Mouse (Mus musculus): Measurements from ENCODE around the gene Sv2b. TPM values are rescaled to one million over a fixed set of nuclear protein-coding genes. Genes with fewer than 3 reads are reported as not detected.

Gene Sv2b
- total RNA-seq, 2 experiments from 2014 or later = 80.7 to 87.9 TPM

- peak; percentile 51 for DNase-seq
- intact Hi-C loops (cut with DNase I) = no loop called here
These were observed 13.7 kb downstream of the Sv2b start for GRCm38 (mm10) chr7:75295228-75295865.

GRCm38 (mm10) chr7:75292246-75292645, 16.8 kb downstream of the Sv2b start:
- intact Hi-C loops (cut with DNase I) = no loop called here
- peak; percentile 49 for DNase-seq

GRCm38 (mm10) chr7:75290554-75290953, 18.5 kb downstream of the Sv2b start:
- intact Hi-C loops (cut with DNase I) = no loop called here
- DNase-seq = peak; percentile 51

DNA sequence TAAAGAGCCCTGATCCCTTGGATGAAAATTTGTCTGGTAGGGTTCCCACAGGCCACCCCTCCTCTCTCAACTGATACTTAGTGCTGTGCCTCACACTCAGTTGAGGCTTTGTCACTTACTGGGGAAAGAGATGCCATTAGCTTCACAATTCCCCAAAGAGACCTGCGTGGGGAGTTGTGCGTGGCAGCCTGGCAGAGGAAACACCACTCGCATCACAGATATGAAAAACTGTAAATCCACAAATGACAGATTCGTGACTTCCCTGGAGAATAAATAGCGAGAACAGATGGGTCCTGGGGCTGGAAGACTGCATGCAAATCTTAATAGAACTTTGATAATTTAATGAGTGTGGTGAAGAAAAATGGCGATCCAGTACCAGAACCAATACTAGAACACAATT, 21.8 kb downstream of the Sv2b start:
- intact Hi-C loops (cut with DNase I) = no loop called here
- DNase-seq = no peak

DNA sequence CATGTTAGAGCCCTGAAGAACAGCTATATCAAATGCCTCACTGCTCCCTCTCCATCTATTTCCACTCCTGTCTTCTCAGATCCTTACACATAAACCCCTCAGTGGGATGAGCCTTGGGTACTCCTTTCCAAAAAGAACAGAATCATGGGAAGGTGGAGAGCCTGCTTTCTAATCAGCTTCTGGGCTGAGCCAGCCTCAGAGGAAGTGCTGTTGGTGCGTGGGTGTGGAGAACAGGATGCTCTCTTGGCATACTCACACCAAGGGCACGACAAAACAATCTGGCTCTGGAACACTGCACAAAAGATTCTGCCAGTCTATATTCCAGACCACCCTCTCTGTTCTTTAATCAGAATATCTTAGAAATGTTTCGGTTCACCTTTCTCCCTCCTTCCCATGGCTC, 26.1 kb downstream of the Sv2b start:
- intact Hi-C loops (cut with DNase I) = no loop called here
- no peak for DNase-seq

DNA sequence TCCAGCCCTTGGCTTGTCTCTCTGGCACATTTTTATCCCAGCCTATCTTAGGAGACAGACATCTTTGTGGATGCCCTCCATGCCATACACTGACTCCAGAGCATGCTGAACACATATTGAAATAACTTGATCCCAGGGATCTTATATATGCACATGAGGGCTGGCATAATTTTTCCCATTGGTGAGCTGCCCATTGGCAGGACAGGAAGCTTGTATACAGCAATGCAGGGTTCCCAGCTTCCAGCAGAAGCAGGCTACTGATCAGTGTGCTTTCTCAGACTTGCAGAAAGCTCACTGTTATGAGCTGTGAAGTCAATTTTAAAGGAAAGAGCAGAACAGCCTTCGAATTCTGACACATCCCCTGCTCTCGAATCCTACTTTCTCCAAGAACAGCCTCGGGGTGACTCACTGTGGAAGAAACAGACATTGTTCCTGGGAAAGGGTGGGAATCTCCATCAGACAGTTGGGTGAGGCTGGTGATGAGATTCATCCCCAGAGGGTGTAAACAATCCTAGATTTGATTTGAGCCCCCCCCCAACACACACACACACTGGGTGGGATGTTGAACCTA, 26.9 kb downstream of the Sv2b start:
- intact Hi-C loops (cut with DNase I) = no loop called here
- no peak for DNase-seq

DNA sequence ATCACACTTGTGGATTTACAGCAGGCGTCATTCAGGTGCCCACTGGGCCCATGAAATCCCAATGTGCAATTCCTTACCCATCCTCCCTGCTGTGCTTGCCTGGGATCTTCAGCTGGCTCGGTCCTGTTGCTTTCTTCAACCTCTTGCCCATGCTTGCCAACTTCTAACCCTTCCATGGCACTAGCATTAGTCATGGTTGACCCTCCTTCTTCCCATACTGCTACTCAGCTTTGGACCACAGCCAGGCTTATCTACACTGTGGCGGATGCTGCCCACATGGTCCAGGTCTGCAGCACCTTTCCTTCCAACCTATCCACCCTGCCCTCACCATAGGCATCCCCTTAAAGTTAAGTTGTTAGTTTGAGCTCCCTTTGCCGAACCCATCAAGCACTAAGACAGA, 28.0 kb downstream of the Sv2b start:
- intact Hi-C loops (cut with DNase I) = no loop called here

DNA sequence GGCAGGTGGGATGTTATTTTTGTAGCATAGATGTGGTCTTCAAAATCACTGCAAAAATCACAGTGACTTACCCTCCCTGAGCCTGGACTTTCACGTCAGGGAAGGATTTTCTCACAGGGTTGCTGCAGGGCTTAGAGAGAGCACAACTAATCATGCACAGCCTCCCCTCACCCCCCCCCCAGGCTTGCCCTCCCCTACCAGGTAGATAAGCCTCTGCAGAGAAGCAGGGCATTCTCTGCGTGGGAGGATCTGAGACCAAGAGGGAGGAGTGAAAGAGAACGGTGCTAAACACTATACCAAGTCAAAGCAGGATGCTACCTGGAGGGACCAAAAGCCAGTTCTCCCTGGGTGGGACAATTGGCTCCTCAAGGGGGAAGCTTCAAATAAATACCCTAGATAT, 31.2 kb downstream of the Sv2b start:
- intact Hi-C loops (cut with DNase I) = no loop called here

More for the DNA sequence above, 28.0 kb downstream of the Sv2b start:
- no peak for DNase-seq

DNA sequence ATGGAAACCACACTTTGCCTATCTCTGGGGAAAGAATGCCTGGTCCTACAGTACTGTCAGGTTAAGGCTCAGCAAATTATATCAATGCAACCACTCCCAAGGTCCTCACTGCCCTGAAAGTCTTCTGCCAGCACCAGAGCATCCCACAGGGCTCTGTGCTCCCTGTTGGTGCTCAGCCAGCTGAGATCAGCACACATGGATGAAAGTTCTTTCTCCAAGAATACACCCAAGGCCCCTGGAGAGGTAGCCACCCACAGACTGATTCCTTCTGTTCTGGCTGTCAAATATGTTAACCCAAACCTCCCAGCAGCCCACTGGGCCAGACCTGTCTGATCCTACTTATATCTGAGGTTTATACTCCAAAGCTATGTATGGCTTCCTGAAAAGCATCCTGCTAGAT, 32.3 kb downstream of the Sv2b start:
- DNase-seq = peak; percentile 32
- intact Hi-C loops (cut with DNase I) = no loop called here

More for the DNA sequence above, 31.2 kb downstream of the Sv2b start:
- no peak for DNase-seq

- no peak for DNase-seq
- intact Hi-C loops (cut with DNase I) = no loop called here
These were observed 34.5 kb downstream of the Sv2b start for GRCm38 (mm10) chr7:75274518-75274917.

- intact Hi-C loops (cut with DNase I) = no loop called here
- DNase-seq = no peak
These were observed 35.4 kb downstream of the Sv2b start for GRCm38 (mm10) chr7:75273633-75274032.

DNA sequence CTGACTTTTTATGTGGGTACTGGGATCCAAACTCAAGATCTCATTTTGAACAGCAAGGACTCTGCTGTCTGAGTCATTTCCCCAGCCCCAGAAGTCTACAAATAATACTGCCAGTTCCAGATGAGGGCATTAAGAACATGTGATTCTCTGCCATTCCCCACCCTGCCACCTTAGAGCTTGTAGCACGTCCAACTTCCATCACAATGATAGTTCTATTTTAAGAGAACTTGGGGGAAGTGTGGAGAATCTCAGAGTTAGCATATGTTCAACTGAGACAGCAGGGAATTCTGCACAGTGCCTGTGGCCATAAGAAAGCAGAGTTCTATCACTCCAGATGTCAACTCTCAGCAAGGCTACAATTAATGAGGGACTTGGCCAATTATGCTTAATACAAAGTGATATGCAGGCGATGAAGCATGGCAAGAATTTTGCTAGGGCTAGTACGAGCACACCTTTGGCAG, 37.1 kb downstream of the Sv2b start:
- intact Hi-C loops (cut with DNase I) = no loop called here

GRCm38 (mm10) chr7:75271306-75271705, 37.8 kb downstream of the Sv2b start:
- DNase-seq = no peak
- intact Hi-C loops (cut with DNase I) = no loop called here

More for the DNA sequence above, 37.1 kb downstream of the Sv2b start:
- DNase-seq = no peak

GRCm38 (mm10) chr7:75267236-75267635, 41.8 kb downstream of the Sv2b start:
- no peak for DNase-seq
- intact Hi-C loops (cut with DNase I) = no loop called here

- intact Hi-C loops (cut with DNase I) = no loop called here
These were observed 43.8 kb downstream of the Sv2b start for GRCm38 (mm10) chr7:75265241-75265640.

GRCm38 (mm10) chr7:75259945-75260344, 49.1 kb downstream of the Sv2b start:
- intact Hi-C loops (cut with DNase I) = no loop called here
- no peak for DNase-seq

More at GRCm38 (mm10) chr7:75265241-75265640, 43.8 kb downstream of the Sv2b start:
- peak; percentile 78 for DNase-seq

DNA sequence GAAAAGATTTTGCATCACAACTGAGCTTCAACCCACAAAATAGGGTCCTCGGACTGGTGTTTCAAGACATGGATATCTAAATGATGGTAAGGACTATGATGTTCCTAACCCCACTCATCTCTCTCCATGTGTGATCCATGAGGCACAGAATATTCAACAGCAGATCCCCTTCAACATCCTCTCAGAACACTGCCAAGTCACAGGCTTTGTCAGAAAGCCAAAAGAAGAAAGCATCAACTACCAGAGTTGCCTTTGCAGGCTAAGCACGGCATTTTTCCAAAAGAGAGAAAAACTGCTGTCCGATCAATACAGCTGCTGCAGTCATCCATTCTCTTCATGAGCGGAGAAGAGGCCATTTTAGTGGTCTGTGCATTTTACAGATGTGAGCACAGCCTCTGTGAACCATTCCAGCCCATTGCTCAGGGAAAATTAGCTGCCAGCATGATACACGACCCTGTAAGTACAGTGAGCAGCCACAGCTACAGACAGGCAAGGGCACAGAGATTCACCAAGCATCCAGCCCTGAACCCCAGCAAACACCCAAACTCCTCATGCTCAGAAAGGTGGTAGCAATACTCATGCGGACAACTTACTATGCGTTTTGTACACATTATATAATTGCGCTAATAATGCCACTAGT, 55.3 kb downstream of the Sv2b start:
- intact Hi-C loops (cut with DNase I) = no loop called here
- DNase-seq = no peak

- intact Hi-C loops (cut with DNase I) = no loop called here
- no peak for DNase-seq
These were observed 68.1 kb downstream of the Sv2b start for GRCm38 (mm10) chr7:75240754-75241507.

DNA sequence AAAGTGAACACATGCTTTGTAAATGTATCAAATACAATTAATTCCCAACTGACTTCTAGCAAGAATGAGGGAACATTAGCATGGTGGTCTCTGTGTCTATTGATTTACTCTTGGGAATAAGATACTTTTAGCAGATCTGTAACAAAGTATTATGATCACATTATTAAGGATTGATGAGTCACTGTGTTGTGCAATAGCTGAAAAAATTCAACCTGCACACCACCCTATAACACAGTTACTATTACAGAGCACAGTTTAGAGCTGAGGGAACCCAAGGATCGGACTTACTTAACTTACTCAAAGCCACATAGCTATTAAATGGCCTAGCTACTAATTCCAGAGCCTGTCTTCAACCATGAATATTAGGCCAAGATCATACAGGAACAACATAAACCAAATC, 72.7 kb downstream of the Sv2b start:
- intact Hi-C loops (cut with DNase I) = no loop called here

DNA sequence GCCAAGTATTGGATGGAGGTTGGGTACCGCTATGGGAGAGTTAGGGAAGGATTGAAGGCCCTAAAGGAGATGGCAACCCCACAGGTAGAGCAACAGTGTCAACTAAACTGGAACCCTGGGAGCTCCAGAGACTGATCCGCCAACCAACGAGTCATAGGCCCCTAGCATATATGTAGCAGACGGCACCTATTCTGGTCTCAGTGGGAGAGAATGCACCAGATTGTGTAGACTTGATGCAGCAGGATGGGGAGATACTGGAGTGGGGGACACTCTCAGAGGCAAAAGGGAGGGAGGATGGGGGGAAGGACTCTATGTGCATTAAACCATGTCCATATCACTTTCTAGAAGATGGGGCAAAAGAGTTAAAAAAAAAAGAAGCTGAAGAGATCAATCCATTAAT, 84.9 kb downstream of the Sv2b start:
- DNase-seq = no peak
- intact Hi-C loops (cut with DNase I) = no loop called here

More for the DNA sequence above, 72.7 kb downstream of the Sv2b start:
- DNase-seq = no peak

DNA sequence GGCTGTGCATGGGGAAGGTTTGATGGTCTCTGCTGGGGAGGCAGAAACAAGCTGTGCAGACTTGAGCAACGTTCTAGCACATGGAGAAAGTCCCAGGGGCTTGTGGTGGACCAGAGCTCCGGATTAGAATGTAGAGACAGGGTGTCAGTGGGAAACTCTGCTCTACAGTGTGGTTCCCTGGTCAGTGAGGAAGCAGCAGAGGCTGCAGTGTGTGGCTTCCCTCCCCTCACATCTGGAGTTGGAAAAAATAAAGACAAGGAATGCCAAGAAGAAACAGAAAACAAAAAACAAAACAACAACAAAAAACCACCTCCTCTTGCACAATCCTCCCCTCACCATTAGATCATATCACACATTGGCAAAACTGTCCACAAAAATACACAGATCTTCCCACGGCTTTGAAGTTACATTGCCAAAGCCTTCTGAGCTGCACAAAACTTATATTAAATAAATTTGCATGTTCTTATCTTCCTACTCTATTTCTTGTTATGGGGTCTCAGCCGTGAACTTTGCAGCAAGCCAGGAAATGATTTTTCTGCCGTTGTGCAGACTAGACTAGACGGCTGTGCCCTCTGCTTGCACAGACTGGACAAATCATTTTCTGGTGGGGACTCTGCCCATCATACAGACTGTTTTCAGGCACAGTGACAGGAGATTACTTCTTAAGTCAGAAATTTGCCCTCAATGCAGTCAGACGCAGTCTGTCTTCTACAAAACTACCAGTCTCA, 86.2 kb downstream of the Sv2b start:
- intact Hi-C loops (cut with DNase I) = no loop called here
- no peak for DNase-seq
